Mouse (Mus musculus) fat pad, adult 2 months (tissue): ENCODE measurements at regions not wholly inside any gene's neighbourhood (a gene's known extent, or its start where the extent isn't known, plus 50 kb on each side); places are given as distances from the start of the nearest gene placed in this dataset.
A peak's percentile ranks its signal among the peaks of the same experiment; 100 is the strongest.

Source experiments
- DNase-seq: peaks from one replicate; pipeline ENCODE4 v3.0.0-alpha.2; 2011; ENCODE audit warnings: low read depth, low spot score; ENCODE audit errors: extremely low read depth

DNA sequence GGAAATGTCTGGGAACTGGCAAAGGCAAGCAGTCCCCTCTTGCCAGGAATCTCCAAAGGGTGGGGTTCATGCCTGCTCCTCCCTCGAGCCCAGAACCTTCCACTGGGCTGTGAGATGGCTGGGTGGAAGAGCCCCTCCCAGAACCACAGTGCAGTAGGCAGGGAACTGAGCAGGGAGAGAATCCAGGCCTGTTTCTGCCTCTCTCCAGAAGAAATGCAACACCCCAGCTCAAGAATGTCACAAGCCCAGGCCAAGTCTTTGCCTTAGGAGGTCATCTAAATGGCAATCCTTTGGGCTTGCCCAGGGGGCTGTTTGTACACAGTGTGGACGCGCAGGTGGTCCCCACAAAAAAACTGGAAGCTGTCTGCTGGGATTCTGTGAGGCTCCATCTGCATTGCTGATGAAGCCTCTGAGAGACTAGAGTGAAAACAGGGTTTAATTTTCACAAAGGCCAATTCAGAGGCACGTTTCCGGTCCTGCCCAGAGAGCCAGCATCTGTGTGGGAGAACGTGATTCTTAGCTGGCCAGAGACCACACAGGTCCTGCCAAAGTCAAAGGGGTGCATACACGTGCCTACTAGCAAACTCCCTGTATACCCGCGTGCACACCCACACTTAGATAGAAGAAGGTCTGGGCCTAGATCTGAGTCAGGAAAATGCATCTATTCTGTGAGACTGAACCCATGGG is 129.0 kb downstream of the Hmg20a start:
- DNase-seq: no peak

DNA sequence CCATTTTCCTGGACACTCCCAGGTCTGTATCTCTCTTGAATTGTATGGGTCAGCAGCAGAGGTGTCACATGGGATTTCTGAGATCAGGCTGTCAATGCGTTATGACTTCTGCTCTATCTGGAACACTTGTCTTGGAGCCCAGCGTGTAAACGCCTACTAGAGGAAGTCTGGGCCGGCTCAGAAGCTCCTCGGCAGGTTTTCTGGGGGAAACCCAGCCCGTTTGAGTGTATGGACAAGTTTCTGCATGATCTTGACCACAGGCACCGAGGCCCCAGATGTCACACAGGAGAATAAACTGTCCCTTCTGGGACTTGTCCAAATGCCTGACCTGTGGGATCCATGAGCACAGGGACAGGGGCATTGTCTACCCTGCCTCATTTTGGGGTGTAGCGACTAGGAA is 131.4 kb downstream of the Hmg20a start:
- DNase-seq: no peak

GRCm38 (mm10) chr9:56550178-56550577 is 131.8 kb downstream of the Hmg20a start:
- DNase-seq: no peak

- DNase-seq: no peak
These were observed 133.2 kb downstream of the Hmg20a start for GRCm38 (mm10) chr9:56551376-56552186.

GRCm38 (mm10) chr9:56552187-56552686 is 133.8 kb downstream of the Hmg20a start:
- no peak for DNase-seq

- no peak for DNase-seq
These were observed 134.4 kb downstream of the Hmg20a start for GRCm38 (mm10) chr9:56552766-56553165.

DNA sequence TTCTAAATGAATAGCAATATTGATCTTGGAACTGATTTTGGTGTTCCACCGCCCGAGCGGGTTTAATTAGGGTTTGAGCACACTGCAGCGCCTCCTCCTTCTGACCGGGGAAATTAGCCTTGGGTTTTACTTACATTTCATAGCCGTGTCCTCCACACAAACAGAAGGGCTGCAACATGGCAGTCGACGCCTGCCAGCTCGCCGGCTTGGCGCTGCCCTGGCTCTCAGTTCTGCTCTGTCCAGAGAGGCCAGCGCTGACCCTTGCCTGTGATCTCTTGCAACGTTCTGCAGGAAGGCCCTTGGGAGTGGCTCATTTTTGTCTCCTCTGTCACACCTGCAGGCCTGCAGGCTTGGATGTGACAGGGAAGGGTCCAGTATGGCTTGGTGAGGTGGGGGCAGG is 135.2 kb downstream of the Hmg20a start:
- peak; percentile 7 for DNase-seq

GRCm38 (mm10) chr9:56554096-56554495 is 135.7 kb downstream of the Hmg20a start:
- no peak for DNase-seq

- DNase-seq: no peak
These were observed 141.3 kb downstream of the Hmg20a start for GRCm38 (mm10) chr9:56559618-56560144.

GRCm38 (mm10) chr9:56562440-56562839 is 144.0 kb downstream of the Hmg20a start:
- no peak for DNase-seq

DNA sequence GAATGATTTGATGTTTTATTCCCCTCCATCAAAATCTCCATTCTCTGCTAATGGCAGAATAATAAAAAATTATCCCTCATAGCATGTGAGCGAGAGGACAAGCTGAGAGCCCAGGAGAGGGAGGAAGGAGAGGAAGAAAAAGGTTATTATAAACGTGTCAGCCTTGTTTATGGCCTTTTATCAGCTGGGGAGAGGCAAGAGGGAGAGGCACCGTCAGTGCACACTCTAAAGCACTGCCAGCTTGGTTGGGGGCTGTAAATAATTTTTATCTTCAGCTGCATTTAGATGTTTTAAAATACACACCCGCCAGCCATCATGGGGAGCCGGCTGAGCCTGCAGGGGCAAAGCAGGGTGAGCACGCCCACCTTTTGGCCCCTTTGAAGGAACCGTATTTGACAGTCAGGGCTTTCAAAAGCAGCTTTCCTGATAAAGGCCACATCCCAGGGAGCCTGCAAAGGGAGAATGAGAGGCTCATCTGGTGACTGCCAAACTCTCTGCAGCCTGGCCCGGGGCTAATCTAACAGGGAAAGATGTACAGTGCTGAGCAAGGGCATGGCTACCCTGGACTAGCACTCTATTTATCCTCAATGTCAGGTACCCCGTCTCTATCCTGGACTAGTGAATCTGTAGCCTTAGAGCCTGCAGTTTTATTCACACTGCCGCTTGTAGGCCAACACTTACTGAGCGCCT is 145.8 kb downstream of the Hmg20a start:
- no peak for DNase-seq
